10 mouse cellular contexts compared by ENCODE assay signal in the genomic region with DNA sequence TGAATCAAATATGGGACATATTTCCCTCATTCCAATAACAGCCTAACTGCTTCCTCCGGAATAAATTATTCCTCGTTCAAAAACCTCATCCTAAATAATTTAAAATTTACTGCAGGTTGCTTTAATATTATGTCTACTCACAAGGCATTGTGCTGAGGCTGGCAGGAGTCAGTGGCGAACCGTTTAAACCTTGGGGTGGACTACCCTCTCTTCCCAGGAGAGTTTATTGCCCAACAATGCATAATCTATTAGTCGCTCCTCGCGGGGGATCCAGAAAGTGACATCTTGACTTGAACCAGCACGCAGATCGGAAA. TPM values are rescaled to one million over a fixed set of nuclear protein-coding genes. Genes with fewer than 3 reads are reported as not detected.
A peak's percentile ranks its signal among the peaks of the same experiment; 100 is the strongest.
DNase-seq lines count a peak whose midpoint lies in the region; ATAC-seq and TF ChIP-seq lines count a peak whose summit lies in the region.
"Had no signal": no experiment of that assay in that cellular context is flagged by ENCODE, and none has a peak within 500 bp of the region (broad histone marks: within the 10 kb centered on the region; RNA-seq: fewer than 3 reads in every experiment).

No protein-coding gene starts in this region.

- peaks cover 46% of the 10 kb centered on the region for H3K27me3 ChIP-seq in liver, embryonic 11.5 days (replicated peaks; ENCODE audit: control insufficient read depth, insufficient read depth, low read length)
- H3K27me3 ChIP-seq in liver, postnatal 0 days (ENCODE audit: insufficient read depth, low read length) = peaks cover 36% of the 10 kb centered on the region
- H3K27me3 ChIP-seq in forebrain, embryonic 11.5 days (ENCODE audit: control insufficient read depth, insufficient read depth, low read length) = peaks cover 7% of the 10 kb centered on the region; the same call in 1 of the 2 replicates
- peaks cover 22% of the 10 kb centered on the region for H3K27me3 ChIP-seq in intestine, embryonic 15.5 days (replicated peaks)
- H3K27me3 ChIP-seq in neural tube, embryonic 14.5 days (ENCODE audit: control insufficient read depth, insufficient read depth, low read length) = peaks cover 4% of the 10 kb centered on the region; the same call in 1 of the 2 replicates

- H3K4me1 ChIP-seq in liver, embryonic 11.5 days (replicated peaks; ENCODE audit: control insufficient read depth, insufficient read depth, low read length) = no peaks in the 10 kb centered on the region
- no peaks in the 10 kb centered on the region; the same call in 1 of the 2 replicates for H3K4me1 ChIP-seq in liver, postnatal 0 days (ENCODE audit: insufficient read depth)
- H3K4me1 ChIP-seq in forebrain, embryonic 11.5 days (replicated peaks; ENCODE audit: control insufficient read depth, insufficient read depth, low read length) = peaks cover 6% of the 10 kb centered on the region; the same call in 1 of the 2 replicates
- H3K4me1 ChIP-seq in intestine, embryonic 15.5 days (replicated peaks) = 0 out of 2 replicates have a peak, but pooled peaks cover 5% of the 10 kb centered on the region
- H3K4me1 ChIP-seq in neural tube, embryonic 14.5 days (ENCODE audit: control insufficient read depth, insufficient read depth, low read length) = peaks cover 3% of the 10 kb centered on the region; the same call in 1 of the 2 replicates

- H3K4me2 ChIP-seq in liver, embryonic 11.5 days = peak overlapping the region; percentile 66; the same call in 1 of the 2 replicates
- no peak overlapping the region for H3K4me2 ChIP-seq in liver, postnatal 0 days (ENCODE audit: low read depth, low read length)
- peak overlapping the region; percentile 88 for H3K4me2 ChIP-seq in forebrain, embryonic 11.5 days (ENCODE audit: low read depth, low read length, severe bottlenecking)
- peak overlapping the region; percentile 93 for H3K4me2 ChIP-seq in intestine, embryonic 15.5 days (replicated peaks)
- peak overlapping the region; percentile 70 for H3K4me2 ChIP-seq in neural tube, embryonic 14.5 days (ENCODE audit: low read depth, low read length)

- H3K9ac ChIP-seq in liver, embryonic 11.5 days (ENCODE audit: low read depth, low read length) = no peak overlapping the region
- no peak overlapping the region for H3K9ac ChIP-seq in liver, postnatal 0 days (replicated peaks)
- peak overlapping the region; percentile 75; the same call in 1 of the 2 replicates for H3K9ac ChIP-seq in forebrain, embryonic 11.5 days (ENCODE audit: low read length)
- H3K9ac ChIP-seq in intestine, embryonic 15.5 days = no peak overlapping the region
- peak overlapping the region; percentile 80 for H3K9ac ChIP-seq in neural tube, embryonic 14.5 days (replicated peaks; ENCODE audit: low read depth, low read length)

- WGBS in liver, embryonic 11.5 days = 14% methylated on average over 9 of the region's 9 CpGs
- WGBS in liver, postnatal 0 days (ENCODE audit: insufficient replicate concordance) = 10% methylated on average over 9 of the region's 9 CpGs
- 6% methylated on average over 9 of the region's 9 CpGs for WGBS in forebrain, embryonic 11.5 days
- 11% methylated on average over 9 of the region's 9 CpGs for WGBS in intestine, embryonic 15.5 days
- 2% methylated on average over 9 of the region's 9 CpGs for WGBS in neural tube, embryonic 14.5 days

- DNase-seq in liver, embryonic 11.5 days (ENCODE audit: low spot score) = no peak
- DNase-seq in liver, postnatal 0 days = no peak
- no peak for DNase-seq in forebrain, embryonic 11.5 days (ENCODE audit: low spot score)
- no peak for DNase-seq in adrenal gland, adult 2 months
- DNase-seq in right cerebral cortex, postnatal 14 days = no peak
- no peak for DNase-seq in thymus, postnatal 0 days (ENCODE audit: low spot score)
- DNase-seq: lung, adult 18-20 months had no signal

- TF ChIP-seq CTCF in liver, postnatal 0 days (IDR thresholded peaks at IDR 0.05; ENCODE audit: low read depth) = no peak

- H3K36me3 ChIP-seq in liver, embryonic 11.5 days (ENCODE audit: control insufficient read depth, insufficient read depth, low read length) = no peaks in the 10 kb centered on the region
- H3K36me3 ChIP-seq in liver, postnatal 0 days (replicated peaks; ENCODE audit: insufficient read depth, low read length) = no peaks in the 10 kb centered on the region
- no peaks in the 10 kb centered on the region for H3K36me3 ChIP-seq in forebrain, embryonic 11.5 days (ENCODE audit: control insufficient read depth, insufficient read depth, low read length)
- no peaks in the 10 kb centered on the region for H3K36me3 ChIP-seq in intestine, embryonic 15.5 days
- no peaks in the 10 kb centered on the region for H3K36me3 ChIP-seq in neural tube, embryonic 14.5 days (ENCODE audit: control insufficient read depth, insufficient read depth, low read length)

- TF ChIP-seq EP300 in liver, postnatal 0 days (IDR thresholded peaks at IDR 0.05; ENCODE audit: low read depth) = no peak

- H3K4me3 ChIP-seq in liver, embryonic 11.5 days (ENCODE audit: low read depth, low read length) = no peak overlapping the region
- H3K4me3 ChIP-seq in liver, postnatal 0 days (ENCODE audit: low read depth, low read length) = no peak overlapping the region
- peak overlapping the region; percentile 65 for H3K4me3 ChIP-seq in forebrain, embryonic 11.5 days (ENCODE audit: low read depth, low read length)
- H3K4me3 ChIP-seq in intestine, embryonic 15.5 days (replicated peaks) = peak overlapping the region; percentile 48
- H3K4me3 ChIP-seq in neural tube, embryonic 14.5 days (ENCODE audit: low read depth, low read length) = peak overlapping the region; percentile 77

- H3K27ac ChIP-seq in liver, embryonic 11.5 days (ENCODE audit: low read depth, low read length) = no peak overlapping the region
- no peak overlapping the region for H3K27ac ChIP-seq in liver, postnatal 0 days (ENCODE audit: low read depth)
- H3K27ac ChIP-seq in forebrain, embryonic 11.5 days (ENCODE audit: low read depth, low read length) = no peak overlapping the region
- no peak overlapping the region for H3K27ac ChIP-seq in intestine, embryonic 15.5 days
- H3K27ac ChIP-seq in neural tube, embryonic 14.5 days (ENCODE audit: low read depth, low read length) = peak overlapping the region; percentile 85

- no peaks in the 10 kb centered on the region for H3K9me3 ChIP-seq in liver, embryonic 11.5 days (ENCODE audit: control insufficient read depth, low read length)
- H3K9me3 ChIP-seq in liver, postnatal 0 days (ENCODE audit: low read length) = no peaks in the 10 kb centered on the region
- no peaks in the 10 kb centered on the region for H3K9me3 ChIP-seq in forebrain, embryonic 11.5 days (ENCODE audit: control insufficient read depth, low read length)
- H3K9me3 ChIP-seq in intestine, embryonic 15.5 days = no peaks in the 10 kb centered on the region
- H3K9me3 ChIP-seq in neural tube, embryonic 14.5 days (ENCODE audit: control insufficient read depth, low read length) = no peaks in the 10 kb centered on the region

- ATAC-seq in liver, embryonic 11.5 days (replicated peaks; ENCODE audit: low FRiP score) = no peak
- ATAC-seq in liver, postnatal 0 days = no peak
- ATAC-seq in forebrain, embryonic 11.5 days (replicated peaks; ENCODE audit: low FRiP score) = no peak
- ATAC-seq in intestine, embryonic 15.5 days = no peak
- peak; percentile 34 for ATAC-seq in neural tube, embryonic 14.5 days (ENCODE audit: low read depth)
- ATAC-seq: inflammation-experienced regulatory T-cells, adult 6 months had no signal

RNA-seq across cellular contexts. Expression of a gene that starts 1.4 kb away (rescaled TPM):
- polyA plus RNA-seq in liver, embryonic 11.5 days (2014; fragmentation: Nextera tagmentation; extraction: Ambion mirVana) = 0.05 and 0.11 TPM in 2 replicates
- not detected in 2 replicates for polyA plus RNA-seq in liver, postnatal 0 days (2015; fragmentation: Nextera tagmentation; extraction: Ambion mirVana)
- polyA plus RNA-seq in forebrain, embryonic 11.5 days (2014; fragmentation: Nextera tagmentation; extraction: Ambion mirVana) = 4.0 and 5.1 TPM in 2 replicates
- 1.7 and 2.1 TPM in 2 replicates for polyA plus RNA-seq in intestine, embryonic 15.5 days (2015; fragmentation: Nextera tagmentation; extraction: Ambion mirVana)
- 33.5 and 39.3 TPM in 2 replicates for polyA plus RNA-seq in neural tube, embryonic 14.5 days (2014; fragmentation: Nextera tagmentation; extraction: Ambion mirVana)
- total RNA-seq in adrenal gland, adult 2 months (2021) = 1 to 10 TPM in 1 of 2 experiments, under 1 TPM in 1; 0.35 to 1.1 TPM
- polyA plus RNA-seq in adrenal gland, adult 2 months (2012; rRNA removed) = 0.03 and 0.11 TPM in 2 replicates
- polyA plus RNA-seq in thymus, postnatal 0 days (2015; fragmentation: Nextera tagmentation; extraction: Ambion mirVana) = 2.3 and 3.0 TPM in 2 replicates

Comparison
In these comparisons a context has a peak if more than half of its experiments do, and no peak if none do; other contexts are left out.
1. H3K4me3 ChIP-seq: peak in forebrain, embryonic 11.5 days (single experiment), intestine, embryonic 15.5 days (single experiment) and neural tube, embryonic 14.5 days (single experiment); none in liver, embryonic 11.5 days (single experiment) and liver, postnatal 0 days (single experiment).
2. H3K9ac ChIP-seq: peak in forebrain, embryonic 11.5 days (single experiment) and neural tube, embryonic 14.5 days (single experiment); none in liver, embryonic 11.5 days (single experiment), liver, postnatal 0 days (single experiment) and intestine, embryonic 15.5 days (single experiment).